Comparison of ENCODE assay signal across 17 mouse cellular contexts in genomic region chr13:49036436-49036835, GRCm38 (mm10).
DNase-seq lines count a peak whose midpoint lies in the region; ATAC-seq lines count a peak whose summit lies in the region.
"Had no signal": no experiment of that assay in that cellular context is flagged by ENCODE, and none has a peak within 500 bp of the region (broad histone marks: within the 10 kb centered on the region; RNA-seq: fewer than 3 reads in every experiment).

No protein-coding gene starts in this region.

- H3K27me3 ChIP-seq in forebrain, embryonic 12.5 days = no peaks in the 10 kb centered on the region
- H3K27me3 ChIP-seq in forebrain, embryonic 11.5 days (ENCODE audit: control insufficient read depth, insufficient read depth, low read length) = no peaks in the 10 kb centered on the region
- no peaks in the 10 kb centered on the region for H3K27me3 ChIP-seq in hindbrain, embryonic 15.5 days
- no peaks in the 10 kb centered on the region for H3K27me3 ChIP-seq in hindbrain, embryonic 11.5 days (ENCODE audit: control insufficient read depth, insufficient read depth, low read length)
- H3K27me3 ChIP-seq in midbrain, embryonic 13.5 days = no peaks in the 10 kb centered on the region
- H3K27me3 ChIP-seq in midbrain, embryonic 15.5 days (replicated peaks) = no peaks in the 10 kb centered on the region
- no peaks in the 10 kb centered on the region for H3K27me3 ChIP-seq in neural tube, embryonic 15.5 days (replicated peaks)
- H3K27me3 ChIP-seq: embryonic facial prominence, embryonic 15.5 days; limb, embryonic 12.5 days had no signal

- no peak overlapping the region for H3K9ac ChIP-seq in forebrain, embryonic 12.5 days
- no peak overlapping the region for H3K9ac ChIP-seq in forebrain, embryonic 11.5 days (ENCODE audit: low read length)
- H3K9ac ChIP-seq in hindbrain, embryonic 15.5 days = no peak overlapping the region
- no peak overlapping the region for H3K9ac ChIP-seq in hindbrain, embryonic 11.5 days (ENCODE audit: low read depth, low read length)
- no peak overlapping the region for H3K9ac ChIP-seq in midbrain, embryonic 13.5 days (replicated peaks)
- H3K9ac ChIP-seq in midbrain, embryonic 15.5 days = no peak overlapping the region
- no peak overlapping the region for H3K9ac ChIP-seq in neural tube, embryonic 15.5 days (replicated peaks)
- H3K9ac ChIP-seq: embryonic facial prominence, embryonic 15.5 days; limb, embryonic 12.5 days; liver, postnatal 0 days had no signal

- no peak for DNase-seq in forebrain, embryonic 11.5 days (ENCODE audit: low spot score)
- no peak for DNase-seq in hindbrain, embryonic 11.5 days (ENCODE audit: low spot score)
- no peak for DNase-seq in gastrocnemius, postnatal 25 days
- DNase-seq: adrenal gland, adult 8-10 months; cerebellum, adult 9-11 months; gastrocnemius, postnatal 36 days; heart, postnatal 14 days; kidney, adult 8-10 months; liver, postnatal 0 days; thymus, postnatal 4 days had no signal

- H3K27ac ChIP-seq in forebrain, embryonic 12.5 days = 0 out of 2 replicates have a peak overlapping the region, but pooled peaks have one; percentile 15
- no peak overlapping the region for H3K27ac ChIP-seq in forebrain, embryonic 11.5 days (ENCODE audit: low read depth, low read length)
- H3K27ac ChIP-seq in hindbrain, embryonic 15.5 days (replicated peaks) = no peak overlapping the region
- H3K27ac ChIP-seq in hindbrain, embryonic 11.5 days (ENCODE audit: low read depth, low read length) = no peak overlapping the region
- H3K27ac ChIP-seq in midbrain, embryonic 13.5 days = no peak overlapping the region
- H3K27ac ChIP-seq in midbrain, embryonic 15.5 days = no peak overlapping the region
- no peak overlapping the region for H3K27ac ChIP-seq in neural tube, embryonic 15.5 days (replicated peaks)
- H3K27ac ChIP-seq: embryonic facial prominence, embryonic 15.5 days had no signal

- H3K4me1 ChIP-seq in forebrain, embryonic 12.5 days = peaks cover 17% of the 10 kb centered on the region
- peaks cover 3% of the 10 kb centered on the region; the same call in 1 of the 2 replicates for H3K4me1 ChIP-seq in forebrain, embryonic 11.5 days (replicated peaks; ENCODE audit: control insufficient read depth, insufficient read depth, low read length)
- peaks cover 10% of the 10 kb centered on the region for H3K4me1 ChIP-seq in hindbrain, embryonic 15.5 days (replicated peaks)
- H3K4me1 ChIP-seq in hindbrain, embryonic 11.5 days (replicated peaks; ENCODE audit: control insufficient read depth, insufficient read depth, low read length) = no peaks in the 10 kb centered on the region; the same call in 1 of the 2 replicates
- H3K4me1 ChIP-seq in midbrain, embryonic 13.5 days (replicated peaks) = peaks cover 21% of the 10 kb centered on the region
- peaks cover 4% of the 10 kb centered on the region; the same call in 1 of the 2 replicates for H3K4me1 ChIP-seq in midbrain, embryonic 15.5 days
- peaks cover 14% of the 10 kb centered on the region; the same call in 1 of the 2 replicates for H3K4me1 ChIP-seq in neural tube, embryonic 15.5 days

- no peak for ATAC-seq in forebrain, embryonic 12.5 days (ENCODE audit: low FRiP score)
- ATAC-seq in forebrain, embryonic 11.5 days (replicated peaks; ENCODE audit: low FRiP score) = no peak
- ATAC-seq in hindbrain, embryonic 15.5 days (ENCODE audit: low FRiP score, low read depth) = peak; percentile 28; the same call in 1 of the 2 replicates
- no peak for ATAC-seq in hindbrain, embryonic 11.5 days (ENCODE audit: low FRiP score)
- peak; percentile 58; the same call in 1 of the 2 replicates for ATAC-seq in midbrain, embryonic 13.5 days
- no peak; the same call in 1 of the 2 replicates for ATAC-seq in midbrain, embryonic 15.5 days (replicated peaks)
- ATAC-seq in neural tube, embryonic 15.5 days (ENCODE audit: low FRiP score) = no peak
- ATAC-seq: liver, postnatal 0 days had no signal

- H3K4me2 ChIP-seq in forebrain, embryonic 12.5 days = no peak overlapping the region
- H3K4me2 ChIP-seq in forebrain, embryonic 11.5 days (ENCODE audit: low read depth, low read length, severe bottlenecking) = no peak overlapping the region
- H3K4me2 ChIP-seq in hindbrain, embryonic 15.5 days = no peak overlapping the region
- H3K4me2 ChIP-seq in hindbrain, embryonic 11.5 days (replicated peaks; ENCODE audit: low read depth, low read length) = no peak overlapping the region
- no peak overlapping the region for H3K4me2 ChIP-seq in midbrain, embryonic 13.5 days (replicated peaks)
- no peak overlapping the region for H3K4me2 ChIP-seq in midbrain, embryonic 15.5 days
- H3K4me2 ChIP-seq in neural tube, embryonic 15.5 days = no peak overlapping the region
- H3K4me2 ChIP-seq: embryonic facial prominence, embryonic 15.5 days; limb, embryonic 12.5 days had no signal

- 89% methylated on average over 4 of the region's 4 CpGs for WGBS in forebrain, embryonic 12.5 days
- WGBS in forebrain, embryonic 11.5 days = 93% methylated on average over 4 of the region's 4 CpGs
- 85% methylated on average over 4 of the region's 4 CpGs for WGBS in hindbrain, embryonic 15.5 days
- WGBS in hindbrain, embryonic 11.5 days = 96% methylated on average over 4 of the region's 4 CpGs
- WGBS in midbrain, embryonic 13.5 days = 90% methylated on average over 4 of the region's 4 CpGs
- WGBS in midbrain, embryonic 15.5 days = 91% methylated on average over 4 of the region's 4 CpGs
- WGBS in neural tube, embryonic 15.5 days = 94% methylated on average over 4 of the region's 4 CpGs

- H3K4me3 ChIP-seq in forebrain, embryonic 12.5 days (replicated peaks) = no peak overlapping the region
- H3K4me3 ChIP-seq in forebrain, embryonic 11.5 days (ENCODE audit: low read depth, low read length) = no peak overlapping the region
- no peak overlapping the region for H3K4me3 ChIP-seq in hindbrain, embryonic 15.5 days
- H3K4me3 ChIP-seq in hindbrain, embryonic 11.5 days (ENCODE audit: low read depth, low read length) = no peak overlapping the region
- no peak overlapping the region for H3K4me3 ChIP-seq in midbrain, embryonic 13.5 days (replicated peaks)
- H3K4me3 ChIP-seq in midbrain, embryonic 15.5 days = no peak overlapping the region
- H3K4me3 ChIP-seq in neural tube, embryonic 15.5 days (replicated peaks) = no peak overlapping the region
- H3K4me3 ChIP-seq: embryonic facial prominence, embryonic 15.5 days; limb, embryonic 12.5 days had no signal

- H3K36me3 ChIP-seq in forebrain, embryonic 12.5 days (replicated peaks) = peaks cover 26% of the 10 kb centered on the region
- H3K36me3 ChIP-seq in forebrain, embryonic 11.5 days (ENCODE audit: control insufficient read depth, insufficient read depth, low read length) = no peaks in the 10 kb centered on the region; the same call in 1 of the 2 replicates
- peaks cover 18% of the 10 kb centered on the region for H3K36me3 ChIP-seq in hindbrain, embryonic 15.5 days
- H3K36me3 ChIP-seq in hindbrain, embryonic 11.5 days (ENCODE audit: control insufficient read depth, insufficient read depth, low read length) = 0 out of 2 replicates have a peak, but pooled peaks cover 3% of the 10 kb centered on the region
- peaks cover 58% of the 10 kb centered on the region for H3K36me3 ChIP-seq in midbrain, embryonic 13.5 days
- H3K36me3 ChIP-seq in midbrain, embryonic 15.5 days (replicated peaks) = peaks cover 18% of the 10 kb centered on the region
- peaks cover 37% of the 10 kb centered on the region for H3K36me3 ChIP-seq in neural tube, embryonic 15.5 days
- H3K36me3 ChIP-seq: embryonic facial prominence, embryonic 15.5 days; limb, embryonic 12.5 days had no signal

- no peaks in the 10 kb centered on the region for H3K9me3 ChIP-seq in forebrain, embryonic 12.5 days
- H3K9me3 ChIP-seq in forebrain, embryonic 11.5 days (ENCODE audit: control insufficient read depth, low read length) = no peaks in the 10 kb centered on the region
- H3K9me3 ChIP-seq in hindbrain, embryonic 15.5 days = no peaks in the 10 kb centered on the region
- no peaks in the 10 kb centered on the region for H3K9me3 ChIP-seq in hindbrain, embryonic 11.5 days (ENCODE audit: control insufficient read depth, low read length)
- no peaks in the 10 kb centered on the region; the same call in 1 of the 2 replicates for H3K9me3 ChIP-seq in midbrain, embryonic 13.5 days
- no peaks in the 10 kb centered on the region for H3K9me3 ChIP-seq in midbrain, embryonic 15.5 days
- H3K9me3 ChIP-seq in neural tube, embryonic 15.5 days (replicated peaks) = no peaks in the 10 kb centered on the region
- H3K9me3 ChIP-seq: embryonic facial prominence, embryonic 15.5 days had no signal

Comparison
In these comparisons a context has a peak if more than half of its experiments do, and no peak if none do; other contexts are left out.
1. ATAC-seq: peak in hindbrain, embryonic 15.5 days (single experiment) and midbrain, embryonic 13.5 days (single experiment); none in forebrain, embryonic 12.5 days (single experiment), forebrain, embryonic 11.5 days (single experiment), hindbrain, embryonic 11.5 days (single experiment), midbrain, embryonic 15.5 days (single experiment) and neural tube, embryonic 15.5 days (single experiment).